Mouse (Mus musculus) liver (tissue): ENCODE measurements at regions not wholly inside any gene's neighbourhood (a gene's known extent, or its start where the extent isn't known, plus 50 kb on each side); places are given as distances from the start of the nearest gene placed in this dataset.

Source experiments
- DNase-seq: peaks from one replicate; pipeline ENCODE4 v3.0.0-alpha.2; 2020; ENCODE audit warnings: mixed read lengths

DNA sequence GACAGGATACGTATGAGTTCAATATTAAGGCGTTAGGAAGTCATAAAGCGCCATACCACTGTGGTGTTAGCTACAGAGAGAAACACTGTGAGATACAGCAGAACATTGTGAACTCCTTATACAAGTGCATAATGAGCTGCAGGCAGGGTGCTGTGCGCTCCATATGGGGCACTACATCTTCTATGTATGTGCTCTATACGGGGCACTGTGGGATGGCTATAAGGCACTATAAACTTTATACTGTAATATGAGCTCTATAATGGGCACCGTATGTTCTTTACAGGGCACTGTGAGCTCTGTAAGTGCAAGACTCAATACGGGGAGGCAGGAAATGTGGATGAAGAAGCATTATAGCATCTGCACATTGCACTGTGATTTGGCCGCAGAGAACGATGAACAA is 183.2 kb upstream of the Krr1 start:
- DNase-seq = no peak

DNA sequence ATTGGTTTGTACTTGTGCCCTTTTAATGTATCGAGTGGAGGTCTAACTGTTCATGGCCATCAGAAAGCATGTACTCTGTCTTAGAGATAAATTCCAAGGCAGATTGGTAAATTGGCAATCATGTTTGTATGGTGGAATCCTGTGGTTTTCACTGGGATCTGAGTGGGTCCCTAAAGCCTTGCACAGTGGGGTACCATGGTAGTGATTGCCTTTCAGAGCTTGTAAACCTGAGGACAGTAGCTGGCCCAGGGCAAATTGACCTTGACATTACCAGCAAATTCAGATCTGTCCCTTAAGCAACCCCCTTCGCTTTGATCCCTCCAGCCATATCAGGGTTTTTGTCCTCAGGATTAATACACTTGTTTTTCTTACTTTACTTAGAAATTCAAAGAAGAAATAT is 181.6 kb upstream of the Krr1 start:
- no peak for DNase-seq

DNA sequence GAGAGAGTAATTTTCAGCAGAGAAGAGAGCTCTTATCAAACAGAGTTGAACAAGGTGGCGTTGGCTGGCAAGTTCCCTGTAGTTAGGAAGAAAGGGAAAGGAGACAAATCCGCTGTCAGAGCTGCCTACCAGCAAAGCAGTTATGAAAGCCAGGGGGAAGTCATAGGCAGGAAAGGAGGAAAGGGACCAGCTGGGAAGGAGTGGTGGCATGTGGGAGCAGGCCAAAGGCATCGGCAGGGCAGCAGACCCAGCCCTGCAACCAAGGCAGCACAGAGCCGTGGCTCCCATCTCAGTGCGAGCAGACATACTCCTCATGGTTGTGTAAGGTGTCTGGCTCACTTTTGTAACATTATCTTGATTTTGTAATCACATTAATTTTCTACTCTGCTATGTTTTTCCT is 177.4 kb upstream of the Krr1 start:
- no peak for DNase-seq

DNA sequence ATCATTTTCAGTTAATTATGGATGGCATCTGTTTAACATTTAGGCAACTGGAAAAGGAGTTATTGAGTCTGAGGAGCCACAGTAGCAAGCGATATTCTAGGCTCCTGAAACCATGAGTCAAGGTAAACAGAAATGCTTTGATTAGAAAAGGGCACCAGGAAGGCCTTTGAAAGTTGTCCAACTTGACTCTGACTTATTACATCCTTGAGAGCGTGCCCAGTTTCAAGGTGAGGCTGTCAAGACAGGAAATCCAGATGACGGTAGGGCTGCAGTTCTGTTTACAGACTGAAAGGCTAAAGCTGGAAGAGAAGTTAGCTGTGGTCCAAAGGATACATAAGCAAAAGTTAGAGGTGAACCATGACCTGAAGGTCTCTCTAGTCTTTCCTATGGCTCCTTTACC is 176.7 kb upstream of the Krr1 start:
- no peak for DNase-seq

DNA sequence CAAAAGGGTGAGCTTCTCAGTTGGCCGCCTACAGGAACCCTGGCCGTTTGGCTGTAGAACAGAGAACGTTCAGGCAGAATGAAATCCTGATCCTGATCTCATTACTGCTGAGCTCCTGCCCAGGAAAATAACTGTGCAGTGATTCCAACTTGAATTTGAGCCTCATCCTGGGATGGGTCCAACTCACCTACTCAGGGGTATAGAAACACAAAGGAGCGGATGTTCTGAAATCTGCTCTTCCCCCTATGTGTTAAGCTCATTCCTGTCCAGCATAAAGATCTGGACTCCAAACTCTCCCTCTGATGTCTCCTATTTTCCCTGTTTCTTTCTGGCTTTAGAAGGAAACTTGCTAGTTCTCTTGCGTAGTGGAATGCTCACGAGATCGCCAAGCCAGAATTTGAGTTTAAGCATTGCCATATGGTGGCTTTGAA is 173.6 kb upstream of the Krr1 start:
- no peak for DNase-seq

DNA sequence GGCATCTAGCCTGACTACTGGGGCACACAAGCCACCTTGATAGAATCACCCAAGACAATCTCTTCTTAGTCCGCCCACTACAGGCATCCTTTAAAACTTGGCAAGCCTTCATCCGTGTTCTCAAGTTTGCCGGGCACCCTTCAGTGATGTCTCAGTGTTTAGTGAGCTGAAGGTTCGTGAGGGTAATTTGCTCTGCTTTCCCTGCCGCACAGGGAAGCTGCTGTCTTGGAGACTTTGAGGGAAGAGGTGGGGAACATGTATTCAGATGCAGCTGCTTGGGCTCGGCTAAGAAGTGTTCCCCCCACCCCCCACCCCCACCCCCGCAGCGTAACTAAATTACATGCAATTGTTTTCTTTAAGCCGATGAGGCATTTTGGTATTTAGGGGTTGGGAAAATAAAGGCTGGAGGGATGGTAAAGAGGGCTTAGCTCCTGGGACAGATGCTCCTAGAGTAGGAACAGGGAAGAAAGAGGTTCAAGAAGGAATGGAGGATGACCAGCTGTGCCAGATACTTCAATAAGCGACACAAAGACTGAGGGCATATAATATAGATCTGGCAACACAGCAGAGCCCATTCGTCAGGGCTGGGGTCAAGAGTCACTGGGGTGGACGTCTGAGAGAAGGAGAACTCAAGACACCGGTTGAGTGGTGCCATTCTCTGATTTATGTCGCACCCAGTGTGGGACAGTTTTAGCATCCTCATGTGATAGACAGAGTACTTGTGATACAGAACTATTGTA is 172.4 kb upstream of the Krr1 start:
- no peak for DNase-seq

DNA sequence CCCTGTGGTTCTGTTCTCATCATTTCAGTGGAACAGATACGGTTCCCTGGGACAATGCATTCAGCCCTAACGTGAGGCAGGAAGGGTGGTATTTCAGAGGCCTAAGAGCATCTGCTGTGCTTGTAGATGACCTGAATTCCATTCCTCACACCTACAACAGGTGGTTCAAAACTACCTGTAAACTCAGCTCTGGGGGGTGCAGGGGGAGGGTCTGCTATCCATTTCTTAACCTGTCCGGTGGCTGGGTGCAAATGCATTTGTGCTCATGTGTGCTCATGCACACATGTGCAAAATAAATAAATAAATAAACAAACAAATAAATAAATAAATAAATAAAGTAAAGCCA is 171.9 kb upstream of the Krr1 start:
- DNase-seq = no peak

DNA sequence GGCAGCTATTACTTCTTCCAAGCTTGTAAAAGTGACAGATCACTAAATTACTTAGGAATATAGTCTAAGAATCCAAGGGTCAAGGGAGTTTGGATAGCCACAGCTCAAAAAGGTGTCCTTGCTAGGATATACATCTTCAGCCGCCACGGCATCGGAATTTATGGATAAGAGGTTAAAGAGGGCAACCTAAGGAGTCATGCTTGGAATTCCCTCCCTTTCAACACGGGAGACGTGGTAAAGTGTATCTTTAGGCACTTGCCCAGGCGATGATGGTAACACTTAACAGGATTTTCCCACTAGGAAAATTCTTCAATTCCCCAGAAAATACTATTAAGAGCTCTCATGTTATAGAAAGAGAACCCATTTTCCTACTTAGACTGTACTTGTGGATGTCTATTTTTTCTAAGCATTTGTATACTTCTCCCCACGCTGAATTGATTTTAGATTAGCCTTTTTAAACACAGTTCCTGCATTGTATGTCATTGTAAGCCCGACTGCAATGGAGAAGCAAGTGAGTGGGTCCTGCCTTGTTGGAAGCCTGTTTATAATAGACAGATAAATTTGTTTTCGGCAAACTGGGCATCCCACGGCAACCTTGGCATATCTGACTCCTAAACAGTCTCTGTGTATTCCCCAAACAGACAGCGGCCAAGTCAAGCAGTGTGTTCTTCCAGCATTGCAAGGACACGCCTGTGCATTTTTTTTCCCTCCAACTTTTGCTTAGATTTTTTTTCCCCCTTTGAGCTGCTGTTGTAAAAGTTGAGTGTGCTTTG is 171.3 kb upstream of the Krr1 start:
- DNase-seq = no peak

DNA sequence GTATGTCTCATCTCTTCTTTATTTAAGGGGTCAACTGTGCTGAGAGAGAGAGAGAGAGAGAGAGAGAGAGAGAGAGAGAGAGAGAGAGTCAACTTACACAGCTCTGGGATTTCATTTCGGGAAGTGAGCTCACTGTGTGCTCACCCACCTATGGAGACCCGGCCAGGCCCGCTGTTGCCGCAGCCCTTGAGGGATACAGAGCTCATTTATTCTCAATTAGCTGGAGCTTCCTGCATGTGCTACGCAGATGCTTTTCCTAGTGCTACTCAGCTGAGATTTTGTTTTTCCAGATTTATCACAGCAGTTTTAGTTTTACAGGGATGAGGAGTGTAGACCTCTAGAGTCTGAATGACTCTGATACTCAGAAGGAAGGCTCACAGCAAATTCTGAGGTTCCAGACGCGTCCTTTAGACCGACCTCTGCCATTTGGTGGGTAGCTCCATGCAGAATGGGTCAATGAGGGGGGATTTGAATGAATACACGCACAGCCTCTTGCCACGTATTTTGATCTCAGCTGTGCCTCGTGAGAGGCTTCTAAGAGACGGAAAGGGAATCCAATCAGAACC is 170.6 kb upstream of the Krr1 start:
- DNase-seq = no peak

DNA sequence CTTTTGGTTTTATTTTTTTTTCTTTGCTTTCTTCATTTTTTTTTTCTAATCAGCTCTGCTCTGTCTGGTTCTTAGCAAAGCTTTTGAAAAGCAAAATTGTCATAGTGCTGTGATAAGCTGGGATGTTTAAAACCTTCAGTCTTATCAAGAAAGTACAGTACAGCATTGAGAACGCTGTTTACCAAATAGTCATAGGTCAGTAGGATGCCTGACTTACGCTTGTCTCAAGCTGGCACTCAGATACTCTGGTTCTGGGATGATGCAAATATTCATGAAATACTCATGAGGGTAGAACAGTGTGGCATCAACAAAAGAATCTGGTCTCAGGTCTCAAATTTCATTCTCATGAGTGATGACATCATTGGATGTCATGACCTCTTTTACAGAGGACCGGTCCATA is 166.1 kb upstream of the Krr1 start:
- DNase-seq = no peak

DNA sequence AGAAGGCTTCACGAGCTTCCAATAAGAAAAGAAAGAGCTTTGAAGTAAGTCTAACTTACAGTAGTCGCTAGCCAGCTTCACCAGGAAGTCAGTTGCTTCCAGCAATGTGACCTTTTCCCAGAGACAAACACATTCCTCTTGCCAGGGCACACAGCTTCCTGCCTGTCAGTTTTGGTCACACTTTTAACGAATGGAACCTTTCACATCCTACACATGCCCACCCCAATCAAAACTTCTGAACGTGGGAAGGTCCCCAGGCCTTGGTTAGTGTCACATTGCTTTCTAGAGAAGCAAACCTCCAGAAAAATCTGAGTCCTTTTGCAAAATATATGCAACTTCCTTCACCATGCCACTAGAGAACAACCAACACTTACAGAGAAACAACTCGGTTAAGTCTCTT is 165.5 kb upstream of the Krr1 start:
- no peak for DNase-seq

DNA sequence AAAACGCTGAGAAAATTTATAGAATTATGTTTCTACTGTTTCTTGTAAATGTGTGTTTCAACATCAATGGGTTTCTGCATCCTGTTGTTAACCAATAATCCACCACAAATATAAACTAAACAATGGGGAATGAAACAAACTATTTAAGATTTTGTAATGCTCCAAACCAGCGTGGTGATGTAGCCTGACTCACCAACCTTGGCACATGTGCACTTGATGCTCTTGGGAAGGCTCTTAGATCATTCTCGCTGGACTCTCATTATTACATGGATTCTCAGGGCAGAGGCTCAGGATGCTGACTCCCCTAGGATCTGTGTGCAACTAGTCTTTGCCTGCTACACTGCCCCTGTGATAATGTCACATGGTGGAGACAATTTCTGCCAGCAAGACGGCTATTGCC is 158.7 kb upstream of the Krr1 start:
- no peak for DNase-seq

DNA sequence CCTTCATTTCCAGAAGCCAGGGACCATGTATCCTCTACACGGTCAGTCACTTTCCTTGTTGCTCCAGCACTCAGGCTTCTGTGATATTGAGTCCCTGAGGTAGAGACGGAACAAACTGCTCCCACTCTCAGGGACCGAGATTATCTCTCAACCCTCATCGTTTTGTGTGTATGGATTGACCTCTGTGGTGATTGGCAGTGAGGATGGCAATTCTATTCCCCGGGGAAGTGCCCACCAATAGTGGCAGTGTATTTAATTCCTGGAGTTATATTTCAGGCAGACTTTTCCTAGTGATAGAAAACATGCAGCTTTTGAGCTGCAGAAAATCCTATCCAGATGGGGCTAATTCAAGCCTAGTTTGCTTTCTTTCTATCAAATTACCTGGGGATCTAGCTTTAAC is 157.8 kb upstream of the Krr1 start:
- DNase-seq = no peak

DNA sequence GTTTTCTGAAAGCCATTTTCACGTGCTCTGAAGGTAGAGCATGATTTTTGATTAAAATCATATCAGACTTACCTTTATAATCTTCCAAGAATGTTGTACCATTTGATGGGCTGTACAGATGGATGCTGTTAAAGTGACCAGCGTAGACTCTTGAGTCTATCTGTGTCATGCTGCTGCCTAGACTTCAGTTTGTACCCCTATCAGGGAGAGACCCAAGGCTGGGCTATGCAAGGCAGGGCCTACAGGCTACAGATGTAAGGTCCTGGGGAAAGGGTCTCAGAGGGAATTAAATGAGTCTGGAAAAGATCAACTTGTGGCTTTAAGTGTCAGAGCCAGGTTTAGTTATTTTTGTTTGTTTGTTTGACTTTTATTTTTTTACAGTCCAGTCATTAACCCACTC is 157.3 kb upstream of the Krr1 start:
- DNase-seq = no peak

DNA sequence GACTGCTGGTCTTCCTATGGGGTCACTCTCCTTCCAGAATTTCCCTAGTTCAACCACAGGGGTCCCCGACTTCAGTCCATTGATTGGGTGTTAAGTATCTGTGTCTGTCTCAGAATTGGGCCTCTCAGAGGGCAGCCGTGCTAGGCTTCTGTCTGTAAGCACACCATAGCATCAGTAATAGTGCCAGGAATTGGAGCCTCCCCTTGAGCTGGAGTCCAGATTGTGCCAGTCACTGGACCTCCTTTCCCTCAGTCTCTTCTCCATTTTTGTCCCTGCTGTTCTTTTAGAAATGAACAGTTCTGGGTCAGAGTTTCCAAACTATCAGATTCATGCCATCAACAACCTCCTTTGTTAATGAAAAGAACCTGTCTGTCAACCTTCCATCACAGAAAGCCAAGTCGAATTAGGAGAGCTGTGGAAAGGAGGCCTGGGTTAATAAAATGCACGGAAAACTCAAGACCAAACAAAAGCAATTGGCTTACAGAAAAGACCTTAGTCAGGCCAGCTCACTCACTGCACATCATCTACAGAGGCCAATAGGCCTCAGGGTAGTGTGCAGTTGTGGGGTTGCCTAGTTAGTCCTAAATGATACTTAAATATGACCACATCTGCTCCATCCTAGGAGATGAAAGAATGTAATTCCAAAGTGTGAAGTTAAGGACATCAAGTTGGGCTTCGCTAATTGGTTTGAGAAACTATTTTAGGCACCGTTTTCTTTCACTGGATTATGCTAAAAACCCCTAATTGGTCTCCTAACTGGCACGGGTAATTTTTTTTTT is 156.5 kb upstream of the Krr1 start:
- DNase-seq = no peak

DNA sequence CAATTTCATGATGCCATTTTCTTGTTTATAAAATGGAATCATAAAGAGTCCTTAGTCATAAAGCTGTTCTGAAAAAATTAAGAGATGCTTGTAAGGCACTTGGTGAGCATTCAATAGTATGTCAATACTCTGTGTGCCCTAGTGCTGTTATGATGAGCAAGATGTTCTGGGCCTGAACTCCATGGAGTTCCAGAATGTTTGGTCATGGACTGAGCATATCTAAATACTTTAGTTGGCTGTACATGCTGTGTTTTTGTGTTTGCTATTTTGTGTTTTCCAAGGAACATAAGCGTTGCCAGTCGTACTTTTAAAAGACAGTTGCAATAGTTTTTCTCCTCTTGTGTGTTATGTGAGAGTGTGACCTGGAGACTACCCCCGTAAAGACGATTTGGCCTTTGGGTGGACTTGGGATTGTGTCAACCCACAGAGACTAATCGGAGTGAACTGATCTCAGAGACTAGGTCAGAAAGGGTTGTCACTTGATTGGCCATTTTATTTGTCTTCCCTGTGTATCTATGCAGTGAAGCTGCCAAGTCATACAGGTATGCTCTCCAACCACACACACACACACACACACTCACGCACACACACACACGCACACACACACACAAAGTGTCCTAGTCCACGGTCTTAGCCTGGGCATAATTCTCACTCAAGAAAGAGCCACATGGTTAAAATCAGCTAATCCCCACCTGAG is 152.6 kb upstream of the Krr1 start:
- no peak for DNase-seq

DNA sequence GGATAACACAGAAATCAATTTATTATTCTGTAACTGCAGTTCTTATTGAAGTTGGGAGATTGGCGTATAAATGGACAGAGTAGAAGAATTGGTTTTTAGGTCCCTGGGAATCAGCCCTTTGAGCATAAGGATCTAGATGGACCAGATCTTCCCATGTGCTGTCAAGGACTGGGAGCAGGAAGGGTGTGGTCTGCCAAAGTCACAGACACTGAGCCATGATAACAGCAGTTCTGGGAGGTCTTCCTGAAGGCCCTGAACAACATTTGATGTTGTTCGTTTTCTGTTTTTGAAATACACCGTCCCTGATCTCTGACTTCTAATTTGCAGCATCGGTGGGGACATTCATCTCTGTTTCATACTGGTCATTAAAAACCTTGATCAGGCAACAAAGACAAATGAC is 147.6 kb upstream of the Krr1 start:
- DNase-seq = peak; percentile 76

DNA sequence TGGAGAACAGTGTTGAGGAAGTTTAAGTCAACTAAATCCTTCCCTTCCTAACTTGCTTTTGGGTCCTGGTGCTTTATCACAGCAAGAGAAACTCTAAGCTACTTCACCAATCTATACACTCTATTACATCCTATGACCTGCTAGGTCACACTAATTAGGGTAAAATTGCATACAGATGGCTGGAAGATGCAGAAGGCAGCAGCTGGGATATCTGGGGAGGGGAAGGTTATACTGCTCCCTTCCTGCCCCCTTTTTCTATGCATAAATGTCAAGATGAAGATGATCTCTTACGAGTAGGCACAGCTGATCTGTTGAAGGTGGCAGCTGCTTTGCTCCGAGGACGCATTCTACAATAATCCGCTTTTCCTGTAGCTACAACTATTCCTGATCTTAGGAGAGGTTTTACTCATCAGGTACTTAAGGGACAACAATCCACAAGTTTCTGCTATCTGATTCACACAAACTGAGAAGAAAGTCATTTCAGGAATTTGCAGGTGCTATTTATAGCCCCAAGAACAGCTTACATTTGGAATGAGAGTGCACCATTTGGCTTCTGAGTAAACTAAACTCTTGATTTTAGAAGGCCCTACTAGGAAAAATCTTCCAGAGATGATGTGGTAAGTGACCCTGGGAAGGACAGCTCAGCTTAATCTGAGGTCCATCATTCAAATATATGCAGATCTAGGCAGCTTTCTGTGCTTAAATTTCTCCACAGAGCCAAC is 146.3 kb upstream of the Krr1 start:
- no peak for DNase-seq

DNA sequence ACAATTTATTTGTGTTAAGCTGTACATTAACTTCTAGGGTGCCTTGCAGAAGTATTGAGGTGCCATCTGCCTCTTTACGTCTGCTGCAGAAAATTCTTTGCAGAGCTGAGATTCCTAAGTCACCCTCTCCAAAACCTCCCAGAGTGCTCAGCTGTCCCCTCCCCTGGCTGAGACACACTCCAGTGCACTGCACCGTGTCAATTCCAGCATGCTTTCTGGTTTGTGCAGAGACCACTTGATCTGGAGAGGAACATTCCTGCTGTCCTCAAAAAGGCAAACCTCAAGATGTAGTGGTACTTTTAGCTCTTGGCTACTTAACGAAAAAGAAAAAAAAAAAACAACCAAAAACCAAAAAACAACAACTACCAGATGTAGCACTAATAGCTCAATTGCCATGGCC is 145.2 kb upstream of the Krr1 start:
- no peak for DNase-seq

DNA sequence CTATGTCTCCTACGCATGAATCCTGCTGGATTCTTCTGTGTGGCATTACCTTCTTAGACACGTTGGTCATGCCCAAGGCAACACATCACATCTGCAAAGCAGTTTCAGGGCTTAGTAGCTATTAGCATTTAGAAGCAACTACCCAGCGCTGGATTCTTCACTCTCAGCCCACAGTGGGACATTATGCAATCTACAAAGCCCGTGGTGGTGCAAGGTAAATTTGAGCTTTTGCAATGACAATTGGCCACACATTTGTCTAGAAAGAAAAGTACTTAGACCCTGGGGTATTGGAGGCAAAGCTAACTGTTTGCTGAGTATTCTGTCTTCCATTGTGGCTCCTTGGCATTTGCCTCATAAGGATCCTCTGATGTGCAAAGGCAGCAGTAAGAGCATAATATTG is 144.5 kb upstream of the Krr1 start:
- DNase-seq = no peak

DNA sequence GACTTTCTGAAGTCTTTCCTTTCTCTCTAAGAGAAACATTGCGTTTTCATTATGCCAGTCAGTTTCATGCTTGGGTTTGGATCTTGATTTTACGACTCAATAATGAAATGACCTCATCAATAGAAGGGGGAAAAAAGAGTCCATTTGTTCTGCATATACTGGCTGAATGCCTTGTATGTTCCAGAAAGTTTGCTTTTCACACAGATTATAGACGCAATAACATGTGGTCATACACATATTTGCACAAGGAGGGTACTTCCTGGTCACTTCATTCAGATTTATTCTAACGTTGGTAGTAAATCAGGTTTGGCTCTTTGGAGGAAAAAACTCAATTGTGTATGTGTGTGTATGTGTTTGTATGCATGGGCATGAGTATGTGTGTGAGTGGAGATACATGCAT is 143.9 kb upstream of the Krr1 start:
- DNase-seq = no peak

DNA sequence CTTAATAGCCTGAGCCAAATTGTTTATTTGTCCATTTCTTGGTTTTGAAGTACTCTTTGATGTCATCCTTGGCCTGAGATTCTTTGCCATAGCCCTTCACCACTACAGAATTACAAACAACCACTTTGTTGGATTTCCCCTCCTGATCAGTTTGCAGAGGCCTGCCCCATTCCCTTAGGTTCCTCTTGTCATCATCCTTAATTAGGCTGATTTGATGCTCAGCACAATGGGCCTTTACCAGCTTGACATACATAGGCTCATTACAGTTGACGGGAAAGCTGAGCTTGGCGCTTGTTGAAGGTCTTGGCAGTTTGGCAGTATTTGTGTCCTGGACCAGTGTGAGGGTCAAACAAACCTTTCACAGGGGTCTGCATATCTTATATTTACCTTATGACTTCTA is 143.2 kb upstream of the Krr1 start:
- DNase-seq = no peak
